In the genomic region with DNA sequence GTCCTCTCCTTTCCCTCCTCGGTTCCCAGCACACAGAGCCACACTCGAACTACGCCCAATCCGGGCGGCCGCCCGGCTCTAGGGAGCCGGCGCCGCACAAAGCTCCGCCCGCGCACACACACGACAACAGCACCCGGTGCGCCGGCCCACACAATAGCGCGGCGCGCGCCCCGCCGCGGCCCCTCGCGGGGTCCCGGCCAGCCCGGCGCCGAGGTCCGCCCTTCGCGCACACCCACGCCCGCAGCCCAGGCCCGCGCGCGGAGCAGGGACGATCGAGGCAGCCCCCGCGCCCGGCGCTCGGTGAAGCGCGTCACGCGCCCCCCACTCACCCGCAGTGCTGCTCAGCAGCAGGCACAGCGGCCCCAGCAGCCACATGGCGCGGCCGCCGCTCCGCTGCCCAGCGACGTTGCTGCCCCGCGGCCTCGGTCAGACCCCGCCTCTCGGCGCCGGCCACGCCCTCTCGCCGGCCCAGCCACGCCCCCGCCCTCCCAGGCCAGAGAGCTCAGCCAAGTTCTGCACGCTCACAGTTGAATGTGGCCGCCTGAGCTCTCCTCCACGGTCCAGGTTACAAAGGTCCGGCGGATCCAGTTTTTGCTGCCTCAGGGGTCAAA, we compare ENCODE assay signal across 8 mouse cellular contexts. TPM values are rescaled to one million over a fixed set of nuclear protein-coding genes. Genes with fewer than 3 reads are reported as not detected.
DNase-seq lines count a peak whose midpoint lies in the region; ATAC-seq and TF ChIP-seq lines count a peak whose summit lies in the region.

Gene Ldlrad3, minus strand, starts transcription at position 435 of the 611 bp plus-strand sequence.

- H3K9me3 ChIP-seq in embryonic facial prominence, embryonic 15.5 days (replicated peaks), result no peaks in the 10 kb centered on the region
- no peaks in the 10 kb centered on the region for H3K9me3 ChIP-seq in kidney, embryonic 14.5 days (ENCODE audit: control insufficient read depth, low read length)
- no peaks in the 10 kb centered on the region for H3K9me3 ChIP-seq in limb, embryonic 14.5 days (ENCODE audit: control insufficient read depth, low read length)
- H3K9me3 ChIP-seq in midbrain, embryonic 16.5 days (replicated peaks; ENCODE audit: control insufficient read depth, low read length, poor library complexity, severe bottlenecking), result no peaks in the 10 kb centered on the region

- ATAC-seq in embryonic facial prominence, embryonic 15.5 days (ENCODE audit: insufficient number of reproducible peaks, low FRiP score, low TSS enrichment, low read depth), result peak; percentile 95
- ATAC-seq in kidney, embryonic 14.5 days (ENCODE audit: low FRiP score, low TSS enrichment), result peak; percentile 96
- ATAC-seq in limb, embryonic 14.5 days (ENCODE audit: low FRiP score, low read depth), result peak; percentile 96
- ATAC-seq in midbrain, embryonic 16.5 days, result peak; percentile 94

- no peaks in the 10 kb centered on the region for H3K36me3 ChIP-seq in embryonic facial prominence, embryonic 15.5 days
- H3K36me3 ChIP-seq in kidney, embryonic 14.5 days (ENCODE audit: control insufficient read depth, insufficient read depth, low read length), result no peaks in the 10 kb centered on the region
- no peaks in the 10 kb centered on the region for H3K36me3 ChIP-seq in limb, embryonic 14.5 days (ENCODE audit: control insufficient read depth, insufficient read depth, low read length)
- H3K36me3 ChIP-seq in midbrain, embryonic 16.5 days (ENCODE audit: control insufficient read depth, insufficient read depth, low read length), result no peaks in the 10 kb centered on the region
- no peaks in the 10 kb centered on the region for H3K36me3 ChIP-seq in spleen, adult 2 months (ENCODE audit: control insufficient read depth, insufficient read depth, low read length)

- peaks cover 2% of the 10 kb centered on the region; the same call in 1 of the 2 replicates for H3K4me1 ChIP-seq in bone marrow, adult 2 months (ENCODE audit: control insufficient read depth, insufficient read depth, low read length)
- H3K4me1 ChIP-seq in embryonic facial prominence, embryonic 15.5 days, result peaks cover 46% of the 10 kb centered on the region
- peaks cover 15% of the 10 kb centered on the region for H3K4me1 ChIP-seq in kidney, embryonic 14.5 days (ENCODE audit: control insufficient read depth, insufficient read depth, low read length)
- H3K4me1 ChIP-seq in limb, embryonic 14.5 days (ENCODE audit: control insufficient read depth, insufficient read depth, low read length), result peaks cover 35% of the 10 kb centered on the region
- peaks cover 16% of the 10 kb centered on the region for H3K4me1 ChIP-seq in midbrain, embryonic 16.5 days (ENCODE audit: control insufficient read depth, insufficient read depth, low read length)
- H3K4me1 ChIP-seq in spleen, adult 2 months (ENCODE audit: control insufficient read depth, insufficient read depth, insufficient read length), result no peaks in the 10 kb centered on the region

- 1% methylated on average over 74 of the region's 77 CpGs for WGBS in bone marrow, adult 2 months
- under 1% methylated on average over 77 of the region's 77 CpGs for WGBS in embryonic facial prominence, embryonic 15.5 days
- WGBS in kidney, embryonic 14.5 days, result under 1% methylated on average over 48 of the region's 77 CpGs
- WGBS in limb, embryonic 14.5 days, result 3% methylated on average over 18 of the region's 77 CpGs
- WGBS in midbrain, embryonic 16.5 days, result under 1% methylated on average over 46 of the region's 77 CpGs
- under 1% methylated on average over 74 of the region's 77 CpGs for WGBS in spleen, adult 2 months

- TF ChIP-seq CTCF in bone marrow, adult 2 months (IDR thresholded peaks at IDR 0.05; ENCODE audit: control insufficient read depth, insufficient read depth, low read length), result no peak
- TF ChIP-seq CTCF in spleen, adult 2 months (IDR thresholded peaks at IDR 0.05; ENCODE audit: extremely low read depth, insufficient read depth, insufficient read length, insufficient replicate concordance), result no peak

- peak within 1 kb of the TSS; percentile 59; the same call in 1 of the 2 replicates for H3K27ac ChIP-seq in bone marrow, adult 2 months (ENCODE audit: control insufficient read depth, insufficient read depth, low read depth, low read length, poor library complexity)
- peak within 1 kb of the TSS; percentile 95 for H3K27ac ChIP-seq in embryonic facial prominence, embryonic 15.5 days (replicated peaks)
- H3K27ac ChIP-seq in kidney, embryonic 14.5 days (ENCODE audit: low read depth, low read length), result peak within 1 kb of the TSS; percentile 76
- peak within 1 kb of the TSS; percentile 94 for H3K27ac ChIP-seq in limb, embryonic 14.5 days (replicated peaks; ENCODE audit: low read depth, low read length)
- H3K27ac ChIP-seq in midbrain, embryonic 16.5 days (ENCODE audit: low read length), result peak within 1 kb of the TSS; percentile 83
- no peak within 1 kb of the TSS for H3K27ac ChIP-seq in spleen, adult 2 months (ENCODE audit: insufficient read depth, low read length)

- H3K27me3 ChIP-seq in embryonic facial prominence, embryonic 15.5 days, result no peaks in the 10 kb centered on the region
- no peaks in the 10 kb centered on the region for H3K27me3 ChIP-seq in kidney, embryonic 14.5 days (ENCODE audit: control insufficient read depth, insufficient read depth, low read length)
- H3K27me3 ChIP-seq in limb, embryonic 14.5 days (ENCODE audit: control insufficient read depth, insufficient read depth, low read length), result no peaks in the 10 kb centered on the region
- no peaks in the 10 kb centered on the region for H3K27me3 ChIP-seq in midbrain, embryonic 16.5 days (ENCODE audit: control insufficient read depth, insufficient read depth, low read depth, low read length)
- no peaks in the 10 kb centered on the region; the same call in 1 of the 2 replicates for H3K27me3 ChIP-seq in spleen, adult 2 months (ENCODE audit: control insufficient read depth, insufficient read depth, low read length)

- peak within 1 kb of the TSS; percentile 55 for H3K4me3 ChIP-seq in bone marrow, adult 2 months (replicated peaks; ENCODE audit: control insufficient read depth, low read depth, low read length)
- H3K4me3 ChIP-seq in embryonic facial prominence, embryonic 15.5 days (replicated peaks), result peak within 1 kb of the TSS; percentile 86
- peak within 1 kb of the TSS; percentile 67 for H3K4me3 ChIP-seq in kidney, embryonic 14.5 days (ENCODE audit: low read length)
- peak within 1 kb of the TSS; percentile 63 for H3K4me3 ChIP-seq in limb, embryonic 14.5 days (replicated peaks; ENCODE audit: low read length)
- H3K4me3 ChIP-seq in midbrain, embryonic 16.5 days (ENCODE audit: low read depth, low read length), result peak within 1 kb of the TSS; percentile 76
- peak within 1 kb of the TSS; percentile 69 for H3K4me3 ChIP-seq in spleen, adult 2 months (ENCODE audit: extremely low read depth, insufficient read depth, insufficient read length)

- H3K9ac ChIP-seq in embryonic facial prominence, embryonic 15.5 days, result peak within 1 kb of the TSS; percentile 80
- H3K9ac ChIP-seq in kidney, embryonic 14.5 days (ENCODE audit: low read depth, low read length), result peak within 1 kb of the TSS; percentile 76
- peak within 1 kb of the TSS; percentile 89 for H3K9ac ChIP-seq in limb, embryonic 14.5 days (ENCODE audit: low read depth, low read length, severe bottlenecking)
- H3K9ac ChIP-seq in midbrain, embryonic 16.5 days (ENCODE audit: low read depth, low read length), result peak within 1 kb of the TSS; percentile 91

- peak; percentile 34; the same call in 1 of the 2 replicates for TF ChIP-seq POLR2A in bone marrow, adult 2 months (IDR thresholded peaks at IDR 0.05; ENCODE audit: borderline replicate concordance, control insufficient read depth, low read depth, low read length)
- TF ChIP-seq POLR2A in limb, embryonic 14.5 days (IDR thresholded peaks at IDR 0.05; ENCODE audit: borderline replicate concordance, extremely low read depth, insufficient read depth, insufficient read length), result peak; percentile 51; the same call in 1 of the 2 replicates
- TF ChIP-seq POLR2A in spleen, adult 2 months (IDR thresholded peaks at IDR 0.05; ENCODE audit: low read depth, low read length), result no peak

- DNase-seq in 416B (ENCODE audit: low read depth), result peak; percentile 85
- DNase-seq in heart, adult 9 months (ENCODE audit: low spot score in 2 of 2), result peak; percentile 86 to 89
- DNase-seq in limb, embryonic 14.5 days (ENCODE audit: low spot score), result peak; percentile 79
- DNase-seq in spleen, adult 2 months (ENCODE audit: low read depth in 1 of 2, low spot score in 2 of 2), result peak; percentile 36 to 85

- peak within 1 kb of the TSS; percentile 71 for H3K4me2 ChIP-seq in embryonic facial prominence, embryonic 15.5 days (replicated peaks)
- peak within 1 kb of the TSS; percentile 90 for H3K4me2 ChIP-seq in kidney, embryonic 14.5 days (replicated peaks; ENCODE audit: low read depth, low read length)
- H3K4me2 ChIP-seq in limb, embryonic 14.5 days (replicated peaks; ENCODE audit: low read depth, low read length, severe bottlenecking), result peak within 1 kb of the TSS; percentile 75
- peak within 1 kb of the TSS; percentile 89 for H3K4me2 ChIP-seq in midbrain, embryonic 16.5 days (ENCODE audit: low read length)

RNA-seq across cellular contexts. Expression of gene Ldlrad3, which starts in this region (rescaled TPM):
- polyA plus RNA-seq in bone marrow, adult 2 months (2011; ENCODE audit: insufficient read depth, insufficient read length, low replicate concordance, missing spikeins), result 1.1 and 3.7 TPM in 2 replicates
- 52.3 and 59.9 TPM in 2 replicates for polyA plus RNA-seq in embryonic facial prominence, embryonic 15.5 days (2015; fragmentation: Nextera tagmentation; extraction: Ambion mirVana)
- 19.0 and 39.2 TPM in 2 replicates for polyA plus RNA-seq in kidney, embryonic 14.5 days (2014; fragmentation: Nextera tagmentation; extraction: Ambion mirVana)
- polyA plus RNA-seq in limb, embryonic 14.5 days (2012; rRNA removed), result 45.1 and 53.4 TPM in 2 replicates
- 49.7 and 58.0 TPM in 2 replicates for polyA plus RNA-seq in limb, embryonic 14.5 days (2014; fragmentation: Nextera tagmentation; extraction: Ambion mirVana)
- polyA plus RNA-seq in midbrain, embryonic 16.5 days (2015; fragmentation: Nextera tagmentation; extraction: Ambion mirVana), result 26.6 and 30.1 TPM in 2 replicates
- 3.5 and 3.9 TPM in 2 replicates for polyA plus RNA-seq in spleen, adult 2 months (2012; rRNA removed)
